Mouse (Mus musculus) layer of hippocampus, adult 18-20 months (tissue): ENCODE measurements around the gene Slc5a10. TPM values are rescaled to one million over a fixed set of nuclear protein-coding genes. Genes with fewer than 3 reads are reported as not detected.

Experiments used
- DNase-seq, 2 experiments: peaks; one replicate each; pipeline ENCODE4 v3.0.0; 2022; ENCODE audit warnings: low spot score in 2 of 2
- total RNA-seq, 2 experiments: library from RNA; stranded (reverse); gene quantifications; 2 replicates each; pipeline ENCODE4 v1.2.3; 2021

The Slc5a10 gene
- total RNA-seq, 2 experiments from 2014 or later: 0.36 to 0.37 TPM

- no peak for DNase-seq
These were observed 50.8 kb downstream of the Slc5a10 start for GRCm38 (mm10) chr11:61669492-61670490.

GRCm38 (mm10) chr11:61667782-61668181, 52.8 kb downstream of the Slc5a10 start:
- DNase-seq: no peak

GRCm38 (mm10) chr11:61667248-61667647, 53.4 kb downstream of the Slc5a10 start:
- no peak for DNase-seq

- peak in 1 of 2 experiments; percentile 48 for DNase-seq
These were observed 54.4 kb downstream of the Slc5a10 start for GRCm38 (mm10) chr11:61665991-61666799.

GRCm38 (mm10) chr11:61665401-61665800, 55.2 kb downstream of the Slc5a10 start:
- DNase-seq: no peak

GRCm38 (mm10) chr11:61662189-61662588, 58.4 kb downstream of the Slc5a10 start:
- DNase-seq: no peak

- no peak for DNase-seq
These were observed 59.7 kb downstream of the Slc5a10 start for GRCm38 (mm10) chr11:61660806-61661392.

- DNase-seq: no peak
These were observed 60.6 kb downstream of the Slc5a10 start for GRCm38 (mm10) chr11:61660001-61660400.

GRCm38 (mm10) chr11:61659011-61659858, 61.4 kb downstream of the Slc5a10 start:
- peak in 1 of 2 experiments; percentile 26 for DNase-seq

- no peak for DNase-seq
These were observed 62.2 kb downstream of the Slc5a10 start for GRCm38 (mm10) chr11:61658360-61658922.

GRCm38 (mm10) chr11:61657432-61657831, 63.2 kb downstream of the Slc5a10 start:
- no peak for DNase-seq

- DNase-seq: no peak
These were observed 64.3 kb downstream of the Slc5a10 start for GRCm38 (mm10) chr11:61656148-61656850.

- DNase-seq: no peak
These were observed 65.0 kb downstream of the Slc5a10 start for GRCm38 (mm10) chr11:61655649-61656048.

- no peak for DNase-seq
These were observed 65.8 kb downstream of the Slc5a10 start for GRCm38 (mm10) chr11:61654786-61655311.

GRCm38 (mm10) chr11:61653568-61653967, 67.1 kb downstream of the Slc5a10 start:
- no peak for DNase-seq

GRCm38 (mm10) chr11:61652686-61653447, 67.8 kb downstream of the Slc5a10 start, which contains the start of gene Grap:
Gene Grap (plus strand): TSS chr11:61653265.
- no peak for DNase-seq

- no peak for DNase-seq
These were observed 68.4 kb downstream of the Slc5a10 start for GRCm38 (mm10) chr11:61652216-61652615.
